Comparison of ENCODE assay signal across 18 mouse cellular contexts in genomic region chr8:94682732-94683524, GRCm38 (mm10). TPM values are rescaled to one million over a fixed set of nuclear protein-coding genes. Genes with fewer than 3 reads are reported as not detected.
A peak's percentile ranks its signal among the peaks of the same experiment; 100 is the strongest.
DNase-seq lines count a peak whose midpoint lies in the region; ATAC-seq and TF ChIP-seq lines count a peak whose summit lies in the region.
"Had no signal": no experiment of that assay in that cellular context is flagged by ENCODE, and none has a peak within 500 bp of the region (broad histone marks: within the 10 kb centered on the region; RNA-seq: fewer than 3 reads in every experiment).

No protein-coding gene starts in this region.

- H3K36me3 ChIP-seq in kidney, postnatal 0 days (ENCODE audit: insufficient read depth, low read length) = no peaks in the 10 kb centered on the region
- H3K36me3 ChIP-seq: embryonic facial prominence, embryonic 13.5 days; heart, embryonic 12.5 days; hindbrain, embryonic 10.5 days had no signal

- no peak overlapping the region for H3K9ac ChIP-seq in kidney, postnatal 0 days (ENCODE audit: low read depth, low read length)
- H3K9ac ChIP-seq: embryonic facial prominence, embryonic 13.5 days; heart, embryonic 12.5 days; liver, embryonic 14.5 days had no signal

- WGBS in cerebellum, adult 2 months = 76% methylated on average over 16 of the region's 16 CpGs
- 70% methylated on average over 16 of the region's 16 CpGs for WGBS in kidney, postnatal 0 days

- TF ChIP-seq CTCF in cerebellum, adult 2 months (IDR thresholded peaks at IDR 0.05; ENCODE audit: borderline replicate concordance, insufficient read depth, low read depth, low read length) = no peak
- TF ChIP-seq CTCF in cortical plate, adult 2 months (IDR thresholded peaks at IDR 0.05; ENCODE audit: extremely low read depth, insufficient read depth, low read length) = no peak
- no peak for TF ChIP-seq CTCF in kidney, postnatal 0 days (IDR thresholded peaks at IDR 0.05; ENCODE audit: low read depth)

- no peak overlapping the region for H3K4me3 ChIP-seq in cerebellum, adult 2 months (replicated peaks; ENCODE audit: insufficient read depth, low read depth, low read length)
- H3K4me3 ChIP-seq in cortical plate, adult 2 months (ENCODE audit: insufficient read depth, low read length) = no peak overlapping the region
- no peak overlapping the region for H3K4me3 ChIP-seq in kidney, postnatal 0 days (replicated peaks; ENCODE audit: low read depth, low read length)
- H3K4me3 ChIP-seq: embryonic facial prominence, embryonic 13.5 days; heart, embryonic 12.5 days; hindbrain, embryonic 10.5 days had no signal

- peak overlapping the region; percentile 62; the same call in 1 of the 2 replicates for H3K27ac ChIP-seq in cerebellum, adult 2 months (ENCODE audit: insufficient read depth, low read length)
- H3K27ac ChIP-seq in cortical plate, adult 2 months (ENCODE audit: insufficient read depth, low read length) = peak overlapping the region; percentile 83
- H3K27ac ChIP-seq in kidney, postnatal 0 days = 0 out of 2 replicates have a peak overlapping the region, but pooled peaks have one; percentile 10
- H3K27ac ChIP-seq: embryonic facial prominence, embryonic 13.5 days; hindbrain, embryonic 10.5 days; liver, embryonic 14.5 days had no signal

- H3K4me1 ChIP-seq in cerebellum, adult 2 months (ENCODE audit: control insufficient read depth, insufficient read depth, low read length) = no peaks in the 10 kb centered on the region
- H3K4me1 ChIP-seq in cortical plate, adult 2 months (ENCODE audit: control insufficient read depth, insufficient read depth, low read length) = no peaks in the 10 kb centered on the region
- no peaks in the 10 kb centered on the region for H3K4me1 ChIP-seq in kidney, postnatal 0 days (replicated peaks; ENCODE audit: insufficient read depth, low read length)
- H3K4me1 ChIP-seq: heart, embryonic 12.5 days; hindbrain, embryonic 10.5 days had no signal

- no peaks in the 10 kb centered on the region for H3K9me3 ChIP-seq in kidney, postnatal 0 days (replicated peaks; ENCODE audit: low read length)
- H3K9me3 ChIP-seq: embryonic facial prominence, embryonic 13.5 days; heart, embryonic 12.5 days; hindbrain, embryonic 10.5 days had no signal

- TF ChIP-seq POLR2A in cerebellum, adult 2 months (IDR thresholded peaks at IDR 0.05; ENCODE audit: borderline replicate concordance, insufficient read depth, low read length) = no peak
- TF ChIP-seq POLR2A in cortical plate, adult 2 months (IDR thresholded peaks at IDR 0.05; ENCODE audit: extremely low read depth, insufficient read depth, low read length) = no peak

- no peaks in the 10 kb centered on the region for H3K27me3 ChIP-seq in cerebellum, adult 2 months (ENCODE audit: control insufficient read depth, insufficient read depth, low read length)
- no peaks in the 10 kb centered on the region for H3K27me3 ChIP-seq in kidney, postnatal 0 days (ENCODE audit: insufficient read depth, low read length)
- H3K27me3 ChIP-seq: embryonic facial prominence, embryonic 13.5 days; Patski had no signal

- ATAC-seq in kidney, postnatal 0 days (replicated peaks; ENCODE audit: low FRiP score, low read depth) = peak; percentile 55; the same call in 1 of the 2 replicates
- ATAC-seq: forebrain, embryonic 14.5 days; Patski had no signal

- H3K4me2 ChIP-seq in kidney, postnatal 0 days (ENCODE audit: low read length) = no peak overlapping the region
- H3K4me2 ChIP-seq: embryonic facial prominence, embryonic 13.5 days; heart, embryonic 12.5 days; midbrain, embryonic 11.5 days had no signal

- DNase-seq in cerebellum, adult 2 months = no peak
- no peak for DNase-seq in cerebellum, adult 9-11 months
- DNase-seq in kidney, postnatal 0 days (ENCODE audit: low spot score) = no peak
- peak; percentile 87 for DNase-seq in lung, postnatal 25 days (ENCODE audit: low spot score)
- DNase-seq in layer of hippocampus, postnatal 14 days (ENCODE audit: low spot score in 2 of 2) = no peak
- DNase-seq in T-cell, adult 2 months (ENCODE audit: low spot score) = no peak
- DNase-seq in natural killer cell, adult 2 months (ENCODE audit: low spot score in 2 of 2) = no peak
- DNase-seq: cerebellum, postnatal 10 days; gastrocnemius, postnatal 10 days; thymus, postnatal 36 days had no signal

RNA-seq across cellular contexts. Expression of gene Pllp, which starts 13.2 kb away (rescaled TPM):
- 214 and 242 TPM in 2 replicates for polyA plus RNA-seq in cerebellum, adult 2 months (2012; rRNA removed)
- 165 and 190 TPM in 2 replicates for polyA plus RNA-seq in cortical plate, adult 2 months (2012; rRNA removed)
- 16.6 and 17.5 TPM in 2 replicates for polyA plus RNA-seq in kidney, postnatal 0 days (2015; fragmentation: Nextera tagmentation; extraction: Ambion mirVana)
- total RNA-seq in layer of hippocampus, postnatal 14 days (2021) = 10 to 100 TPM; 60.7 to 66.1 TPM
- polyA plus RNA-seq: heart, embryonic 12.5 days had no signal

RNA-seq across cellular contexts. Expression of gene Arl2bp, which starts 16.5 kb away (rescaled TPM):
- polyA plus RNA-seq in cerebellum, adult 2 months (2012; rRNA removed) = 198 and 211 TPM in 2 replicates
- 234 and 235 TPM in 2 replicates for polyA plus RNA-seq in cortical plate, adult 2 months (2012; rRNA removed)
- polyA plus RNA-seq in kidney, postnatal 0 days (2015; fragmentation: Nextera tagmentation; extraction: Ambion mirVana) = 127 TPM in 2 replicates
- total RNA-seq in layer of hippocampus, postnatal 14 days (2021) = 100 to 1,000 TPM; 152 to 167 TPM

Comparison
In these comparisons a context has a peak if more than half of its experiments do, and no peak if none do; other contexts are left out.
1. H3K27ac ChIP-seq: peak in every context shown above with its lines; median percentile 83 in cortical plate, adult 2 months; 62 in cerebellum, adult 2 months; 10 in kidney, postnatal 0 days.